Mouse (Mus musculus) ovary, postnatal 14 days (tissue): ENCODE measurements around the gene Usp15.

Experiments used
- DNase-seq: peaks from one replicate; pipeline ENCODE4 v3.0.0; 2022; ENCODE audit warnings: low spot score

Usp15 gene

DNA sequence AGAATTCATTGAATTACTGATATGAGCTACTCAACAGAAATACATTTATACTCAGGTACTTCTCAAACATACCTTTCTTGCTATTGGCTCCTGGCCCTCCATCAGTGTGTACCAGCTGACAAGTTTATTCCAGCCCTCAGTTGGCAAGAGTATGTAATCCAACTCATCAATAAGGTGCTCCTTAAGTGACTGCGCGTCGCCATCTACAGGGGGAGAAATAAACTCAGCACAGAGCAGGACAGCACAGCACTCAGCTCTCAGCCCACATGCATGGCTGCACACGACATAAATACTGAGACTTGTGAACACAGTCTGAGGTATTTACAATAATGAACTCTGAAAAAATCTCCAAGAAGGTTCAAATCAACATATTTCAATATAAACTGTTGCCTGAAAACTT, 21.0 kb downstream of the Usp15 start:
- DNase-seq: no peak

DNA sequence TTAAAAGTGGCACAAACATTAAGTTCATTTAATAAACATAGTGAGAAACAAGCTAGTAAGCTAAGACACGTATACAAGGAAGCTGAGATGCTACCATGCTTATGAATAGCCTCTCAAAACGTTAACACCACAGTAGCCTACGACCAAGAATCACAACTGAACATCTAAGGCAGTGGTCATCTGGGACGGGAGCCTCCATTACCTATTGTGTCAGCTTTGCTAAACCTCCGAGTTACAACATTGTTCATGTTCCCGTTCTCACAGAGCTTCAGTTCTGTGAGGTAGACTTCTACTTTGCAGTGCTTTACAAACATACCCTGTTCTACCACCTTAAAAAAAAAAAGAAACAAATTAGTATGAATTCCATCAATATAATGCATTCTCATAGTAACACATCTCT, 25.9 kb downstream of the Usp15 start:
- no peak for DNase-seq

DNA sequence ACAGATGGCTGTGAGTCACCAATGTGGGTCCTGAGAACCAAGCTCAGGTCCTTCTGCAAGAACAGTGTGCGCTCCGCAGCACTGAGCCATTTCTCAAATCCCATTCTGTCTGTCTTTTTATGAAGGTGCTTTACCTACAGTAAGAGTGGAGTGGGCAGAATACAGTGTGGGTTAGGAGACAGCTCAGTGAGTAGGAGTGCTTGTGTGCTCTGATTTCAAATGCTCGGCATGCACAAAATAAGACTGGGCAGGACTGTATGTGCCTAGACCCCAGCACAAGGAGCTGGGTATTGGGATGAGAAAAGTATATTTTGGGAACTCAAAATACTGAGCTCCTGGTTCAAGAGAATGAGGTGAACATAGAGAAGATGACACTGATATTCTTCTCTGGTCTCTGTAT, 31.3 kb downstream of the Usp15 start:
- no peak for DNase-seq

DNA sequence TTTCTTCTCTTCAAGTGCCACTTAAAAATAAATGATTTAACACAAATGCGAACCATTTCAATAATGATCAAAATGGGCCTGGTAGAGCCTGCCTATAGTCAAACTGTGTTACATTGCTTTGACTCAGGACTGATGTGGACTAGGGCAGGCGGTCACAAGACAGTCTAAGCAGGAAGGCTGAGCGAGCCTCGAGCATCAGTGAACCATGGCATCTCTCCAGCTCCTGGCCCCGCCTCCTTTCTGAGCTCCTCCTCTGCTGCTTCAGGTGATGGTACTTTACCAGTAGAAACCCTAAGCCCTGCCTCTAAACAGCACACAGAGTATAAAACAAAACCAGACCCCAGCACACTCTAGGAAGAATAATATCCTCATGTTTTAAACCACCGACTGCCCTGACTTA, 36.3 kb downstream of the Usp15 start:
- no peak for DNase-seq

DNA sequence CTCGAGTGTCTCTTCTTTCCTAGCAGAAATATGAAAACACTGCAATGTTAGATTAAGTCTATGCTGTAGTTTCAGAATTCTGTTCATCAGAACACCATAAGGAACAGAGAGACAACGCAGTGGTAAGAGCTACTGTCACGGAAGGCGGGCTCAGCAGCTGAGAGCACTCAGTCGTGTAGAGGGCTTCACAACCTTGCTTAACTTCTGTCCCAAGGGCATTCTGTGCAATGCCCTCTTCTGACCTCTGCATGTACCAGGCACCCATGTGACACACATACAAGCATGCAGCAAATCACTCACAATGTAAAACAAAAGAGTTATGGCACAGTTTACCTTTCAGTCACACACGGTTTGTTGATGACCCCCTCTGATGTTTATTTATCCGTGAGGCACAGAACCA, 37.5 kb downstream of the Usp15 start:
- no peak for DNase-seq

DNA sequence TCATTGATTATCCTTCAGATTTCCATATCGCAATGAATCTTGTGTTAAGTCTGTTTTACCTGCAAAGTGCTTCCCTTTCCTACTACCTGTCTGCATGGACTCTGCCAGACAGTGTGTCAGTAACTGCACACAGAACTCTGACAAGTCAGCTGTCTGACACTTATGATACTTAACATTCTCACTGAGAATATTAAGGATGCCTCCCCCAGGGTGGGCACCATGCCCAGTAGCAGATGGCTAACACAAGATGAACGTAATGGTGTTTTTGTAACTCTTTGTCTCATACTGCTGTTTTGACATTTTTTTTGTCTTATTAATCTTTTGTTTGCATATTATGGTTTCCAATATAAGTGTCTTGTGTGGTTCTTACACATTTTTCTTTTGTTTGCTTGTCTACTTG, 40.4 kb downstream of the Usp15 start:
- no peak for DNase-seq

- DNase-seq: no peak
Observed at GRCm38 (mm10) chr10:123155764-123156163, 41.0 kb downstream of the Usp15 start.

GRCm38 (mm10) chr10:123153321-123153720, 43.5 kb downstream of the Usp15 start:
- DNase-seq: no peak

- no peak for DNase-seq
Observed at GRCm38 (mm10) chr10:123148025-123148814, 48.6 kb downstream of the Usp15 start.

GRCm38 (mm10) chr10:123147180-123147579, 49.6 kb downstream of the Usp15 start:
- DNase-seq: no peak

GRCm38 (mm10) chr10:123146349-123146748, 50.4 kb downstream of the Usp15 start:
- DNase-seq: no peak

- no peak for DNase-seq
Observed at GRCm38 (mm10) chr10:123144256-123144655, 52.5 kb downstream of the Usp15 start.

GRCm38 (mm10) chr10:123142395-123143050, 54.3 kb downstream of the Usp15 start:
- DNase-seq: no peak

- DNase-seq: no peak
Observed at GRCm38 (mm10) chr10:123135818-123136217, 61.0 kb downstream of the Usp15 start.

DNA sequence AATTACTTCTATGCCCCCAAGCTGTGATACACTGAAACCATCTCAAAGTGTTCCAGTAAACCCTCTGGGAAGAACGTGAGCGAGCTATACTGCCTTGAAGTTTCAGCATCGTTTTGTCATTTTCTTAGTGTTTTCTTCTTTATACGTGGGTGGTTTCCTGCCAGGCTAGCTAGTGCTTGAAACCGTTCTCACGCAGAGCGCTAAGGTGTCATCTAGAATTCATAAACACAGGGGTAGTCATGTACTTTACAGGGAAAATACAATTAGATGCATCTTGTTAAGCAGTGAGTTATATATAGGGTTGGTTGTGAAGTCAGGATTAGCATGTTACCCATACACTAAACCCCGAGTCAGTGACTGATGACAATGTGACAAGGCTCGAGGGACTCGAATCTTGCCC, 65.3 kb downstream of the Usp15 start:
- no peak for DNase-seq

DNA sequence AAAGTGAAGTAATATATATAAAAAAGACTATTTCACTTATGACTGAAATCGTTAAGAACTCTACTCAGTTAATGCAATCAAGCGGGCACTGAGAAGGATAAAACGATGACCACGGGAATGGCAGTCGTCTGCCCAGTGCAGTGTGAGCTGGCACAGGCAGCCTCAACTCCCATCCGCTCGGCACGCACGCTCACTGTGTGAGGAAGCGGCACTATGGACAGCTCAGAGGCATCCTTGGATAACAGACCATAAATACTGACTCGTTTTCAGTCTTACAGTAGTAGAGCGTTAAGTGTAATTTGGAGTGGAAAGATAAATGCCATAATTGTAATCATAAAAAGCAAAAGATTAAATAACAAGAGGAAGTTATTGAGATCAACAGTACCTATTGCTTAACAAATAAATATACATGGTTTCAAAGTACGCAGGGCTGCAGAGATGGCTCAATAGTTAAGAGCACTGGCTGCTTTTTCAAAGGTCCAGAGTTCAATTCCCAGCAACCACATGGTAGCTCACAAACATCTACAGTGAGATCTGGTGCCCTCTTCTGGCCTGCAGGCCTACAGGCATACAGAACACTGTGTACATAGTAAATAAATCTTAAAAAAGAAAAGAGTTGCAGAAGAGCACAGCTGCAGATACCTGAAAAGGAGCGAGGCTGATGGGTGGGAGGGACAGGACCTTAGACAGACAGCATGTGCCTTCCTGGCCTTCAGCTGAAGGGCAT, 76.0 kb downstream of the Usp15 start:
- DNase-seq: no peak

DNA sequence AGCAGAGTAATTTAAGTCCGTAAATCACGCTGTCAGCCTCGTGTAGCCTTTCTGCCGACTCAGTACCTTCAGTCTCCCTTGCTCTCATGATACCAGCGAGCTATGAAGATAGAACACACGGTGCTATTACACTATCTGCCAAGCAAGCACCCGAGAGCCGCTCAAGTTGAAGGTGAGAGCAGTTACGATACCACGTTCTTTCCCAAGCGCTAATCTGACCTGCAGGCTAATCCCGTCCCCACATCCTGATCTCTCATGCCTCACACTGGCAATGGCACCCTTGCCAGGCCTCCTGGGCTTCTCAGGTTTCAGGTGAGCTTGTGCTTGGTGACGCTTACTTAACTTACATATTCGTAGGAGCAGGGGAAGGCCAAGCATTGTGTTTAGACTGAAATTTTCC, 79.9 kb downstream of the Usp15 start:
- no peak for DNase-seq

GRCm38 (mm10) chr10:123113466-123113865, 83.3 kb downstream of the Usp15 start:
- DNase-seq: no peak

GRCm38 (mm10) chr10:123112787-123113168, 84.0 kb downstream of the Usp15 start:
- DNase-seq: no peak

DNA sequence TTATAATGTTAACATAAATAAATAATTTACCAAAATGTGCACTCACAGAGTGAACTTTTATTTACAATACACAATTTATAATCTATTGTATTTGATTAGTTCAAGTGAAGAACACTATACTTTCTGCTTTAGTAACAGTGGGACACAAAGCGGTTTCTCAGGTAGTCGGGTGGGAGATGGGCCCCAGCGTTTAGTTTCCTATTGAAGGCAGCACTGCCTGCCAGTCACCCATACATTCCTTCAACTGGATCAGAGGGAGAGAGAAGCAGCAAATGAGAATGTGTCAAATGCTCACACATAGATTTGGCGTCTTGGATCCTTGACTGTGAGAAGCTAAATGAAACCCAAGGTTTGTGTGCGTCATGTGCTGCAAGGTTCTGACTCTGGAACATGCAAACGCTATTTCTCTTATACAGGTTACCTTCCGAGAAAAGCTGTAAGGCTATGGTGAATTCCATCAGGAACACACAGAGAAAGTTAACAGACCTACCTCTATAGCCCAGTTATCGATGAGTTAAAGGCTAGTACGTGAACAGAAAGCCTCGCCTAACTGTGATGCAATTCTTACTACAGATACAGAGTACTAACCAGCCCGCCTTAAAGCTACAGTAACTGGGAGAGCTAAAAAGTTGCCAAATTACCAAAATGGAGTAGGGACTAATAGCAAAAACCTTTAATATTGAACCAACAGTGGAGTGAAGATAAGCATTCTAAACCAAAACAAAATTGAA, 84.6 kb downstream of the Usp15 start:
- DNase-seq: no peak

DNA sequence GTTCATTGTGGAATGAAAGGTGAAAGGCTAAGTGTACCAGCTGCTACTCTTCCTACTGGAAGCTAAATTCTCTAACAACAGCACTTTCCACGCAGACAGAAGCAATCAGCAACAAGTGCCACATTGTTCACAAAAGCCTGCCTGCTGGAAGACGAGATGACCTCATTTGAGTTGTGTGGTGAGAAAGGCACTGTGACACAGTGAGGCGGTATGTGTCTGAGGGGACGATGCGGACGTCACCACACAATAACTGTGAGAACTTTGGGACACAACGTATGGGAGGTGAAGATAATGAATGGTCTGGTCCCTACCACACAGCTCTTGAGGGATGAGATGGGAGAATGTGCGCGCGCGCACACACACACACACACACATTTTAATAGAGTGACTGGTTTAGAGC, 86.2 kb downstream of the Usp15 start:
- DNase-seq: no peak

GRCm38 (mm10) chr10:123108527-123108926, 88.3 kb downstream of the Usp15 start:
- DNase-seq: no peak
